Mouse (Mus musculus): ENCODE measurements around the gene 2310046K23Rik. TPM values are rescaled to one million over a fixed set of nuclear protein-coding genes. Genes with fewer than 3 reads are reported as not detected.

2310046K23Rik gene
- polyA plus RNA-seq, 1 experiment: not detected

- no peaks in the 10 kb centered on the region for H3K27me3 ChIP-seq (ENCODE audit: control insufficient read depth, insufficient read depth, insufficient read length)
- TF ChIP-seq MYOG (IDR thresholded peaks at IDR 0.05; ENCODE audit: control insufficient read depth in 1 of 3, insufficient read depth in 1 of 3, insufficient read length in 2 of 3, low read depth in 2 of 3): no peak
- TF ChIP-seq TCF12 (IDR thresholded peaks at IDR 0.05; ENCODE audit: insufficient read depth, poor library complexity, severe bottlenecking): no peak
- no peak for TF ChIP-seq TCF3 (IDR thresholded peaks at IDR 0.05; ENCODE audit: insufficient read length, low read depth)
- TF ChIP-seq POLR2AphosphoS2 (IDR thresholded peaks at IDR 0.05; ENCODE audit: insufficient read length, low read depth): no peak
- no peak for TF ChIP-seq SRF (IDR thresholded peaks at IDR 0.05; ENCODE audit: control insufficient read depth, insufficient read length, low read depth)
- TF ChIP-seq E2F4 (IDR thresholded peaks at IDR 0.05; ENCODE audit: insufficient read depth): no peak
- TF ChIP-seq POLR2A (IDR thresholded peaks at IDR 0.05; ENCODE audit: insufficient read length, low read depth): no peak
- TF ChIP-seq CEBPB (IDR thresholded peaks at IDR 0.05; ENCODE audit: insufficient read depth, poor library complexity, severe bottlenecking): no peak
- no peaks in the 10 kb centered on the region for H3K36me3 ChIP-seq (ENCODE audit: control insufficient read depth, insufficient read depth)
- H3ac ChIP-seq (ENCODE audit: control insufficient read depth, insufficient read length): no peak within 1 kb of the TSS
- no peaks in the 10 kb centered on the region for H3K79me2 ChIP-seq (ENCODE audit: control insufficient read depth, insufficient read depth)
- H3K4me3 ChIP-seq: no peak within 1 kb of the TSS
- H3K4me2 ChIP-seq (ENCODE audit: low read depth): no peak within 1 kb of the TSS
Measured at GRCm38 (mm10) chr3:92573449-92574041, 39.2 kb upstream of the 2310046K23Rik start, which contains the start of gene Ivl. TSS of gene Ivl (minus strand) at chr3:92573735.

GRCm38 (mm10) chr3:92572514-92573155 is 38.3 kb upstream of the 2310046K23Rik start:
- TF ChIP-seq MYOD1 (IDR thresholded peaks at IDR 0.05; ENCODE audit: control insufficient read depth in 1 of 3, insufficient read length in 2 of 3, low read depth in 2 of 3): no peak
- TF ChIP-seq MAX (IDR thresholded peaks at IDR 0.05; ENCODE audit: low read depth): no peak
- TF ChIP-seq SRF (IDR thresholded peaks at IDR 0.05; ENCODE audit: control insufficient read depth, insufficient read length, low read depth): no peak
- H3K4me3 ChIP-seq: no peak overlapping the region
- H3K79me2 ChIP-seq (ENCODE audit: control insufficient read depth, insufficient read depth): no peaks in the 10 kb centered on the region
- no peaks in the 10 kb centered on the region for H3K27me3 ChIP-seq (ENCODE audit: control insufficient read depth, insufficient read depth, insufficient read length)
- H3K4me2 ChIP-seq (ENCODE audit: low read depth): no peak overlapping the region
- no peak overlapping the region for H3ac ChIP-seq (ENCODE audit: control insufficient read depth, insufficient read length)
- no peaks in the 10 kb centered on the region for H3K36me3 ChIP-seq (ENCODE audit: control insufficient read depth, insufficient read depth)

GRCm38 (mm10) chr3:92568752-92569151 is 34.4 kb upstream of the 2310046K23Rik start:
- Histone ChIP-seq H3ac (ENCODE audit: control insufficient read depth, insufficient read length) (no peak overlapping the region), H3K4me3 (no peak overlapping the region)

GRCm38 (mm10) chr3:92565418-92565817 is 31.1 kb upstream of the 2310046K23Rik start:
- Histone ChIP-seq H3ac (ENCODE audit: control insufficient read depth, insufficient read length) (no peak overlapping the region), H3K79me2 (ENCODE audit: control insufficient read depth, insufficient read depth) (no peaks in the 10 kb centered on the region), H3K4me2 (ENCODE audit: low read depth) (no peak overlapping the region), H3K4me3 (no peak overlapping the region), H3K27me3 (ENCODE audit: control insufficient read depth, insufficient read depth, insufficient read length) (no peaks in the 10 kb centered on the region), H3K36me3 (ENCODE audit: control insufficient read depth, insufficient read depth) (no peaks in the 10 kb centered on the region)
- TF ChIP-seq MAX (IDR thresholded peaks at IDR 0.05; ENCODE audit: low read depth) (no peak), TCF12 (IDR thresholded peaks at IDR 0.05; ENCODE audit: insufficient read depth, poor library complexity, severe bottlenecking) (no peak), MYOG (IDR thresholded peaks at IDR 0.05; ENCODE audit: control insufficient read depth in 1 of 3, insufficient read depth in 1 of 3, insufficient read length in 2 of 3, low read depth in 2 of 3) (no peak), POLR2AphosphoS2 (IDR thresholded peaks at IDR 0.05; ENCODE audit: insufficient read length, low read depth) (no peak), REST (IDR thresholded peaks at IDR 0.05; ENCODE audit: insufficient read depth, insufficient read length) (no peak), E2F4 (IDR thresholded peaks at IDR 0.05; ENCODE audit: insufficient read depth) (no peak), USF1 (IDR thresholded peaks at IDR 0.05; ENCODE audit: low read depth) (no peak), CEBPB (IDR thresholded peaks at IDR 0.05; ENCODE audit: insufficient read depth, poor library complexity, severe bottlenecking) (no peak), SRF (IDR thresholded peaks at IDR 0.05; ENCODE audit: control insufficient read depth, insufficient read length, low read depth) (no peak), POLR2A (IDR thresholded peaks at IDR 0.05; ENCODE audit: insufficient read length, low read depth) (no peak)

More at GRCm38 (mm10) chr3:92568752-92569151, 34.4 kb upstream of the 2310046K23Rik start:
- Histone ChIP-seq H3K4me2 (ENCODE audit: low read depth) (no peak overlapping the region), H3K36me3 (ENCODE audit: control insufficient read depth, insufficient read depth) (no peaks in the 10 kb centered on the region), H3K79me2 (ENCODE audit: control insufficient read depth, insufficient read depth) (no peaks in the 10 kb centered on the region), H3K27me3 (ENCODE audit: control insufficient read depth, insufficient read depth, insufficient read length) (no peaks in the 10 kb centered on the region)
- no peak for TF ChIP-seq REST (IDR thresholded peaks at IDR 0.05; ENCODE audit: insufficient read depth, insufficient read length)
- no peak for TF ChIP-seq MAX (IDR thresholded peaks at IDR 0.05; ENCODE audit: low read depth)
- TF ChIP-seq POLR2A (IDR thresholded peaks at IDR 0.05; ENCODE audit: insufficient read length, low read depth): no peak
- no peak for TF ChIP-seq E2F4 (IDR thresholded peaks at IDR 0.05; ENCODE audit: insufficient read depth)
- no peak for TF ChIP-seq SRF (IDR thresholded peaks at IDR 0.05; ENCODE audit: control insufficient read depth, insufficient read length, low read depth)

GRCm38 (mm10) chr3:92512325-92512724 is 22.0 kb downstream of the 2310046K23Rik start:
- Histone ChIP-seq H3K27me3 (ENCODE audit: control insufficient read depth, insufficient read depth, insufficient read length) (no peaks in the 10 kb centered on the region), H3ac (ENCODE audit: control insufficient read depth, insufficient read length) (no peak overlapping the region), H3K4me3 (no peak overlapping the region), H3K4me2 (ENCODE audit: low read depth) (no peak overlapping the region), H3K79me2 (ENCODE audit: control insufficient read depth, insufficient read depth) (no peaks in the 10 kb centered on the region), H3K36me3 (ENCODE audit: control insufficient read depth, insufficient read depth) (no peaks in the 10 kb centered on the region)
- no peak for TF ChIP-seq USF1 (IDR thresholded peaks at IDR 0.05; ENCODE audit: low read depth)
- TF ChIP-seq TCF12 (IDR thresholded peaks at IDR 0.05; ENCODE audit: insufficient read depth, poor library complexity, severe bottlenecking): no peak
- TF ChIP-seq TCF3 (IDR thresholded peaks at IDR 0.05; ENCODE audit: insufficient read length, low read depth): no peak
- TF ChIP-seq MYOG (IDR thresholded peaks at IDR 0.05; ENCODE audit: control insufficient read depth in 1 of 3, insufficient read depth in 1 of 3, insufficient read length in 2 of 3, low read depth in 2 of 3): no peak
- TF ChIP-seq POLR2AphosphoS2 (IDR thresholded peaks at IDR 0.05; ENCODE audit: insufficient read length, low read depth): no peak
- TF ChIP-seq MAX (IDR thresholded peaks at IDR 0.05; ENCODE audit: low read depth): no peak
- TF ChIP-seq MYOD1 (IDR thresholded peaks at IDR 0.05; ENCODE audit: control insufficient read depth in 1 of 3, insufficient read length in 2 of 3, low read depth in 2 of 3): no peak
- TF ChIP-seq E2F4 (IDR thresholded peaks at IDR 0.05; ENCODE audit: insufficient read depth): no peak
- TF ChIP-seq REST (IDR thresholded peaks at IDR 0.05; ENCODE audit: insufficient read depth, insufficient read length): no peak
- no peak for TF ChIP-seq CEBPB (IDR thresholded peaks at IDR 0.05; ENCODE audit: insufficient read depth, poor library complexity, severe bottlenecking)
- no peak for TF ChIP-seq POLR2A (IDR thresholded peaks at IDR 0.05; ENCODE audit: insufficient read length, low read depth)
- TF ChIP-seq SRF (IDR thresholded peaks at IDR 0.05; ENCODE audit: control insufficient read depth, insufficient read length, low read depth): no peak

Measured in myocyte (in vitro differentiated cells).